Mouse (Mus musculus): ENCODE measurements around the gene Urm1. TPM values are rescaled to one million over a fixed set of nuclear protein-coding genes. Genes with fewer than 3 reads are reported as not detected.
A peak's percentile ranks its signal among the peaks of the same experiment; 100 is the strongest.

The Urm1 gene
- total RNA-seq, 2 experiments from 2014 or later: 36.7 to 36.8 TPM

DNA sequence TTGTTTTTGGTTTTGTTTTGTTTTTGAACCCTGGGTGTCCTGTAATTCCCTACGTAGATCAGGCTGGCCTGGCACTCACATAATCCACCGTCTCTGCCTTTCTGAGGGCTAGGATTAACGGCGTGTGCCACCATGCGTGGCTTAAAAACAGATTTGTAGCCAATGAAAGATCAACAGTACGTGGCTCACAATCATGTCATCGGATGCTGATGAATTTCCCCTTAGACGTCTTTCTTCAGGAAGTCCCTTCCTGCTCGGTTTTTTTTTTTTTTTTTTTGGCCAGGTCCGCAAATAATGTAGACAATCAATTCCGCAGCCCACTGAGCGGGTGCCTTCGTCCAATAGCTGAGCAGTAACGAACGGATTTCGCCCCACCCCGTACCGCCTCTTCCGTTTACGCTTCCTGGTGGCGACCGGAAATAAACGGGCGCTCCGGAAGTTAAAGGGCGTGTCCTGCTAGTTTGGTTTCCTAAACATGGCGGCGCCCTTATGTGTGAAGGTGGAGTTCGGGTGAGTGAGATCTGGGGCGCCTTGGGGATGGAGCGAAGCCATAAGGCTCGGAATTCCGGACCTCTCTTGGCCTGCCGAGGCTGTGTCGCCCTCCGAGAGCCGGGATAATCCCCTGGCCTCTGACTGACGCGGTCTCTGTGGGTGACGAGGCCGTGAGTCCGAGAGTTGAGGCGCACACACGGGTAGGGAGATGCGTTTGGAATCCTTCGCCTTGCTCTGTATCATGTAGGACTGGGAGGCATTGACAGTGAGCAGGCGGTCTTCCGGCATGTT lies 7.2 kb downstream of the Urm1 start:
- DNase-seq: peak; percentile 96

DNA sequence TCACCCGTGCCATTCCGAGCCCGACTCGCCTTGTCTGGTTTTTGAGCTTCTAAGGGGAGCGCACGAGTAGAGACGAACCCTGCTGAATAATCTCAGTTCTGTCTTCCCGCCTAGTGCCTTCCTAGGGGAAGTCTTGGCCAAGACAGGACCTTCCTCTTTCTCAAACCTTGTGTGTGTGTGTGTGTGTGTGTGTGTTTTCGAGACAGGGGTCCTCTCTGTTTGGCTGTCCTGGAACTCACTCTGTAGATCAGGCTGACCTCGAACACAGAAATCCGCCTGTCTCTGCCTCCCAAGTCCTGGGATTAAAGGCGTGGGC lies 7.8 kb downstream of the Urm1 start:
- no peak for DNase-seq

DNA sequence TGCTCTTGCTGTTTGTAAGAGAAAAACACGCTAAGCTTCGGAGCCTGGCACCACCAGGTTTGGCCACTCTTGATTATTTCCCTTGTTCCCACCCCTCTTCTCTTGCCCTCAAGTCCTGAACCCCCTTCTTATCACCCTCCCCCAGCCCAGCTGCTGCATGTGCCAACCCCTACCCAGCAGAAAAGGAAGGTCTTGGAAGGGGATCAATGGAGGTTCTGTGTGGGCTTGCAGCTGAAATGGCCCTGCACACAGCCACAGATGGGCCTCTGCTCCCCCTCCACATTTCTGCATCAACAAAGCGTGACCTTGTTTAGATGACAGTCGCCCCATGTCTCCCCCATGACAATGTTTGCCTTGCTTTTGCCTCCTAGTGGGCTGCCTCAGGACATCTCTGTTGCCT lies 11.2 kb downstream of the Urm1 start:
- DNase-seq: no peak

DNA sequence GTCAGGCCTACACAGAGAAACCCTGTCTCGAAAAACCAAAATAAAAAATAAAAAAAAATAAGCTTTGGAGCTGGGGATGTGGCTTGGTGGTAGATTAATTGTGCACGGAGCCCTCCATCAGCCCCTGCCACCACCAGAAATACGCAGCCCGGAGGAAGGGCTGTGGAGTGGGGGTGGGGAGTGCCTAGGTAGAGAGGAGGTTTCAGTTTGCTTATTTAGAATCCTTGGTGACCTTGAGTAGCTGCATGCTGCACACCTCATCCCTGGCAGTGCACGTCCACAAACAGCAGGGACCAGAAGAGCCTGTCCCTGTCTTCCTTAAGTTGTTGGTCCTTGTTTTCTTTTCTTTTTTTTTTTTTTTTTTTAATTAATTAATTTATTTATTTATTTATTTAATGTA lies 13.9 kb downstream of the Urm1 start:
- no peak for DNase-seq

DNA sequence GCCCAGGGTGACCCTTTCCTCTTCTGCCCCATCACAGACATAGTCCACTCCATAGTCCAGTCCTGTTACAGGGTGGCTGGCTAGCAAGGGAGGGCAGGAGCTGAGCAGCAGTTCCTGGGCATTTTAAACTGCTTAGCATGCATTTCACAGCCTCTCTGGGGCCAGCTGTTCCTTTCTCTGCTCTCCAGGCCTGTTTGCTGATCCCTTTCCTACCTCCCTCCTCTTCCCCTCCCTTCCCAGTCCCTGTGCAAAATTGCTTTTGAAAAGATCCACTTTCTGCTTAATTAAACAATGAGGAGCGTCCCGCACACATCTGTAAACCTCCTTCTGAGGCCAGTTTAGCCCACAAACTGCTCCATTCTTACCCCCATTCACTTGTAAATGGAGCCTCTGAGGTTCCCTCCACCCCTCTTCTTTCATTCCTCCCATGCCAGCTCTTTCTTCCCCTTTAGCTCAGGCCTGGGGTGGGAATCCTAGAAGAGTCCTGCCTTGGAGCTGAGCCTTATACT lies 15.6 kb downstream of the Urm1 start:
- no peak for DNase-seq

DNA sequence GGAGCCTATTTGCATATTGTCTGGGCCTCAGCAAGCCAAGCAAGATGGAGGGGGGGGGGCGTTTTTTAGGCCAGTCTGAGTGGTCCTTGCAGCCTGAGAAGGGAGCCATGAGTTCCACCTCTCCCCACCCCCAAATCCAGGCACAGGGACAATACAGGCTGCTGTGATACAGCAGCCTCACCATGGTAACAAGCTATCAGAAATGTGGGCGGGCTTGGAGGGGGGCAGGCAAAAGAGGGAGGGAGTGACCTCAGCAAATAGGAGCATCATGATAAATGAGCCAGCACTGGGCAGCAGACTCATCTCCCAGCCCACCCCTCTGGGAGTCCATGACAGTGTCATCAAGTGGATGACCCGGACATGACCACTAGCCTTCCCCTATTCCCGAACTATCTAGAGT lies 19.6 kb downstream of the Urm1 start:
- no peak for DNase-seq

DNA sequence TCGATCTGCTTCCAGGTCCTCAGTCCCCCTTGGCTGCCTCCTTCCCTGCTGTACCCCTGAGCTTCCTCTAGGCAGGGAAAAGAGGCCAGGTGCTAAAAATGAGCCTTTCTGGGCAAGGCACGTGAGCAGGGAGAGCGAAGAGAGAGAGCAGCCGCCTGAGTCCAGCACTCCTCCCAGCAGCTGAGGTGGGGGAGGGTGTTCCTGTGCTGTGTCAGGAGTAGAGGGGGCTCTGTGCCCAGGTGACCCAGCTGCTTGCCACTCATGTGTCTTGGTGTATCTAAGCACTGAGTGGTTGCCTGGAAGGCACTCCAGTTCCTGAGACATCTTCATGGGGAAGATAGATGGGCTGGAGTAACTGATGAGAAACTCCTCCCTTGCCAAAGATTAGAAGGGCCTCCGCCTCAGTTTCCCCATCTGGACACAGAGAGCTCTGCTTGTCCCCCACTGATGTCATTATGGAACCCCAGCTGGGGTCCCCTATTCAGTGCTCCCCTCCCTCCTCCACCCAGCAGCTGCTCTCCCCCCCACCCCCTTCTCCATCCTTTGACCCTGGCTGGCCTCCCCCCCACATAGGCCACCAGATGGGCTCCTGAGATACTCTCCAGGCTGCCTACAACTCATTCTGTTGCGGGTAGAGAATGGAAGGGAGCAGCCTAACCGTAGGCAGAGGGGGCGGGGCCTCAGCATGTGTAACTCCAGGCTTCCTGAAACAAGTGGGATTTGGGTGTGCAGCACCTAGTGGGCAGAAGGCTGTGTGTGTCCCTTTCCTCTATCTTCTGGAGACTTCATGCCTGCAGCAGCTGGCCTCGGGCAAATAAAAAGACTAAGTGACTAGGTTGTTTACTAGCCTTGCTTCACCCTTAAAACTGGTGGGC lies 23.6 kb downstream of the Urm1 start:
- no peak for DNase-seq

DNA sequence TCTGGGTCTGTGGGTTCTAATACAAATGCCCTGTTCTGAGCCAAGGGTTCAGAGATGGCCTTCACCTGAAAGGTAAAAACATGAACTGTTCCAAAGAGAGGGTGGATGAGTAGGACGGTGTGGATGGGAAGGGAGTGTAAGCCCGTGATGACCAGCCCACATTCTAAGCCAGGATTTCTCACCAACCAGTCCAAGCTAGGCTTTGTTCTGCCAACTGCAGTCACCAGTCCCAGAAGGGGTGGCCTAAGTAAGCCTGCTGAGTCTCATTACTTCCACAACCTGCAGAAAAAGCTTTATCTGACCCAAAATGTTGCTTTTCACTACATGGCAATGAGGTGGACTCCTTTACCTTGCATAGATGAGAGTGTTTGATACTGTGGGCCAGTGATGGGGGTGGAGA lies 24.2 kb downstream of the Urm1 start:
- DNase-seq: no peak

DNA sequence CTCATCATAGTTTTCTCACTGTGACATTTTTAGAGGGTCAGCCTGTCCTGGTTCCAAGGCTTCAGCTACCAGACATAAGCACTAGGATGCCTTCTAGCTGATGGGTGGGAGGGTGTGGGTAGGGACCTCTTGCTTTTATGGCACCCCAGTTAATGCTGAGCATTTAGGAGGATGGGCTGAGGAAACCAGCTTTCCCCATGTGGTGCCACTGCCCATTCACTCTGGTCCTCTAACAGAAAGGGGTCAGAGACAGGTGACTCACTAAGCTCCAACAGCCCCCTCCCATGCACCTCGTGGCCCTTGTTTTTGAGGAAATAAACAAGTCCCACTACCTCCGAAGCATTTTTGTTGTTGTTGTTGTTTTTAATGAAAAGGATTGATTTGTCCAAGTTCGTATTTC lies 24.8 kb downstream of the Urm1 start:
- no peak for DNase-seq

DNA sequence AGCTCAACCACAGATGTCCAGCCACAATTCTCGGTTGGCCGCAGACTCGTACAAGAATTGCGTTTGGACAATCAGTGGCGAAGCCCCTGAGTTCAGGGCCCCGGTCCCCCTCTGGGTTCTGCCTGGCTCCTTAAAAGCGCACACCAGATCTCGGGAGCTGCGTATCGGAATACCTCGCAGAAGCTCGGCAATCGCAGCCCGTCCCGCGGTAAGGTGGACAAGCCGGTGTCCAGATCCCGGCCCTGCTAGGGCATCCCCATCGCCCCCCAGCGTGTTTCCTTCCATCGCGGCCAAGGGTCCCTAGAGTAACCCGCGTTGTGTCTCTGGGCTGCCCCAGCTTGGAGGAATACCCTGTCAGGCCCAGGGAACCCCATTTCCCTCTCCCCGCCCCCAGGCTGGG lies 25.8 kb downstream of the Urm1 start:
- no peak for DNase-seq

DNA sequence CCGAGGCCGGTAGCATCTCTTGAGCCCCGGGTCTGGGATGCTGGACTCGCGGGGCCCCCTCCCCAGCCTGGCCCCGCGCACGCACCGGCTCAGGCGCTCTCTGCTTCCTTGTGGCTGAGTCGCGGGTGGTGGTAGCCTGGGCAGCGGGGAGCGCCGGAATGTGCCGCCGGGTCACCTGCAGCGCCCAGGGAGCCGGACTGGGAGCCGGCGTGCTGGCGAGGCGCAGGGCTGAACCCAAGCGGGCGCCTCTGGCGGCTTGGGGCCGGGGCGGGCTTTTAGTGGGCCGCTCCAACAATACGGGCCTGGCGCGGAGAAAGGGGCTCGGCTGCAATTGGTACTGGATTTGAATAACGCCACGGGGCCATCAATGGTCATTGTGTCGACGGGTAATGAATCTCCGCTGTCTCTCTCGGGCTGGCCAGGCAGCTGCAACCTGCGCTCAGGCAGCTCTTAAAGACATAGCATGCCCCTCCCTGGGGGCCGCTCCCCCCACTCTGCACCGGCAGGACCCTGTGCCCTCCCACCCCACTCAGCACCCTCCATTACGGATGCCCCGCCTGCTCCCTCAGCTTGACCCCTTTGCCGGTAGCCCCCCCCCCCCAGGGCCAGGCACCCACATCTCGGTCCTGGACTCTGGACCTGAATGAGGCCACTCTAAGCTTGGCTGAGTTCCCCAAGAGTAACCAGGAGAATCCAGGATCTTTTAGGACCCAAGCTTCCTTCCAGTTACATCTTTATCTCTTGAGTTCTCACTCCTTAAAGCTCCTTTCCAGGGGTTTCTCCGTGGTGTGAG lies 26.4 kb downstream of the Urm1 start:
- DNase-seq: no peak

DNA sequence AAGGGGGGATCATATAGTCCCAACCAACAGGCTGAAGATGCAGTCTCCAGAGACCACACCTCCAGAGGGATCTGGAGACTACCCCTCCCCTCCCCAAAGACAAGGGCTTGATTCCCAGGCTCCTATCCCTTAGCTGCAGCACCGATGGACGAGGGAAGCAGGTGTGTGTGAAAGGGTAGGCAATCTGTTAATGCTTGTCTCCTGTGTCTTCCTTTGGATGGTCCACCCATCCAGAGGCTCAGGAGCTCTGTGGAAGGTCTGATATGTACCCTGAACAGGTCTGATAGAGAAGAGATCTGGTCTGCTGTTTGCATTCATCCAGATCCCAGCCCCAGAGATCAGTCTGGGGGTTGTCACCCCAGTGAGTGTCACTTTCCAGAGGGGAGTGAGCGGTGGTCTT lies 27.0 kb downstream of the Urm1 start:
- no peak for DNase-seq

DNA sequence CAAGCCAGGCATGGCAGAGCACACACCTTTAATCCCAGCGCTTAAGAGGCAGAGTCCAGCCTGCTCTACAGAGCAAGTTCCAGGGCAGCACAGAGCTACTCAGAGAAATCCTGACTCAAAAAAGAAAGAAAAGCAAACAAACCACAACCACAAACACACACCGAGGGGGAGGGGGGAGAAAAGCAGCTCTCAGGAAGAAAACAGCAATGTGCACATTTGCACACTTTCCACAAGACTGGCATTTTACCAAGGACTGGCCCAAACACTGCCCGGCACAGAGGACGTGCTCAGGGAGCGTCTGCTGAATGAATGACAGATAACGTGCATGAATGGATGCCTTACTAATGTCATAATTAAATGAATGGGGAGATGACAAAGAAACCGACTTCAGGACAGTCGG lies 29.2 kb downstream of the Urm1 start:
- no peak for DNase-seq

DNA sequence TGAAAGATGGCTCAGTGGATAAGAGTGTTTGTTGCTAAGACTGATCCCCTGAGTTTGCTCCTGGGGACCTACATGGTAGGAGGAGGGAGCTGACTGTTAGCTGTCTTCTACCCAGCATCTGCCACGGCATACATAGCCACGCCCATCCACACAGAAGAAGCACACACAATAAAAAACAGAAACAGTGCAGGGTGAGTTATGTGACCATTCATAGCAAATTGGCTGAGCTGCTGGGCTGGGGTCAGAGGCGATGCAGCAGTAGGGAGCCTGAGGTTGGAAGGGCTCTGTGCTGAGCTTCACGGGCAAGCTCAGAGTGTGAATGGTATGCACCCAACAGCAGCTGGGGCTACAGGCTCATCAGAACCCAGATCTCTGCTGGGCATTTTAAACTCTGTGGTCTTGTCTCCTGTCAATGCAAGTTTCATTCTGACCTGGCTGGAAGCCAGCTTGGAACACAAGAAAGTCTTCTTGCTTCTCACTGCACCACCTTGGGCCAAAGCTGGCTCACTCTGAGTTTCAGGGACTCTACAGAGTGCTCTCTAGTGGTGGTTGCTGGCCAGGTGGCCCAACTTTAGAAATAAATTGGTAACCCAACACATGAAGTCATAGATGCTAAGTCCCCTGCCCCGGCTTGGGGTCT lies 30.1 kb downstream of the Urm1 start:
- no peak for DNase-seq

DNA sequence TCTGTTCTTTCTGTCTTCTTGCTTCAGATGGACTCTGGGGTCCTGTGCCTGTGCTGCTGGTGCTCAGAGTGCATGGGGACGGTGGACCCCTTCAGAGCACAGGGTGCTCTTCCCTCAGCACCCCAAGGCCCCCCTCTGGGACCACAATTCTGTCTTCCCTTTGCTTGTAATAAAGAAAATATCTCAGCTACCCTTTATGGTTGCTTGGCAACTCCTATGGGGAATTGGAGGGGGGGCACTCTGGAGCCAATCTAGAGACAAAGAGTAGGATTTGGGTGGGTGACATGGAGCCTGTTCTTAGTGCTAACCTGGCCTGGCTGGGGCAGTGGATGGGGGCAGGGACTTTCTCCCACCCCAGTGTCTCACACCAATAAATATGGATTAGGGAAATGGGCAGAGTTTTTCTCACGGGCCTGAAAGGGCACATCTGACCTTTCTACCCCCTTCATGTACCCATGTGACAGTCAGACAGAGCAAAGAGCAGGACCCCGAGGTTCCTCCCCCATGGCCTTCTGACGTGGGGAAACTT lies 33.1 kb downstream of the Urm1 start:
- no peak for DNase-seq

DNA sequence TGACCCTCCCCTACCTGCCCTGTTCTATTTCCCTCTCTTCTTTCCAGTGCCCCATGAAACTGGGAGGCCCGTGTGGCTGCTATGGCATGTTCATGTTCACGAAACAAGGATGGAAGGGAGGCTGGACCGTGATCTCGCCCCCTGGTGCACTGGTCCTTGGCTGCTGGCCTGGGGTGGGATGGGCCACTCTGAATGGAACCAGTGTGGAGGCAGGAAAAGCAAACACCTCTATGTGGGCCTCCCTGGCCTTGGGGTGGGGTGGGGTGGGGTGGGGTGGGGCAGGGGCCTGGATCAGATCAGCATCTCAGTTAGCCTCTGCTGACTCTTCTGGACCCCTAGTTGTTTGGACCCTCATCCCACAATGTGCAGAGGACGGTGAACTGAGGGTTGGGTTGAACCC lies 33.9 kb downstream of the Urm1 start:
- DNase-seq: no peak

DNA sequence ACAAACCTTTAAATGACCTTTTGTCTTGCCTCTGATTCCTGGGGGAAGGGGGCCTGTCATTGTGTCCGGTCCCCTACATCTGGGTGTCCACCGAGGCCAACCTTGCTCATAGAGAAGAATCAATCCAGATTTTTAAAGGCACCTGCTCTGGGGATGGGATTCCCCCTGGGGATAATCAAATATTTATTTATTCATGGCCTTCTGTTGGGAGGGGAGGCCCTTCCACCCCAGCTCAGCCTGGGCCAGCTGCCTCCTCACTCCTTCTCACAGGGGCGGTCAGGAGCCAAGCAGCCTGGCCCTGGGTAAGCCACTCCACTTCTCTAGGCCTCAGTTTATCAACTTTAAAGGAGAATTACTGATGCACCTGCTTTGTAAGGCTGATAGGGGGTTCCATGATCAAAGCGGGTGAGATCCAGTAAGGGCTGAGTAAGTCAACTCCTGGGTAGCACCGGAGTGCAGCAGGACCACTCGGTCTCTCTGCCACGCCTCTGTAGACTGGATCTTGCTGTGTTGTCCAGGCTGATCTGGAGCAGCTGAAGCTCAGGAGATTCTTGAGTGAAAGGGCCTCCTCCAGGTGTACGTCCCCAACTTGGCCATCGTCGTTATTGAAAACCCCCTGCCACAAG lies 35.8 kb downstream of the Urm1 start:
- DNase-seq: no peak

DNA sequence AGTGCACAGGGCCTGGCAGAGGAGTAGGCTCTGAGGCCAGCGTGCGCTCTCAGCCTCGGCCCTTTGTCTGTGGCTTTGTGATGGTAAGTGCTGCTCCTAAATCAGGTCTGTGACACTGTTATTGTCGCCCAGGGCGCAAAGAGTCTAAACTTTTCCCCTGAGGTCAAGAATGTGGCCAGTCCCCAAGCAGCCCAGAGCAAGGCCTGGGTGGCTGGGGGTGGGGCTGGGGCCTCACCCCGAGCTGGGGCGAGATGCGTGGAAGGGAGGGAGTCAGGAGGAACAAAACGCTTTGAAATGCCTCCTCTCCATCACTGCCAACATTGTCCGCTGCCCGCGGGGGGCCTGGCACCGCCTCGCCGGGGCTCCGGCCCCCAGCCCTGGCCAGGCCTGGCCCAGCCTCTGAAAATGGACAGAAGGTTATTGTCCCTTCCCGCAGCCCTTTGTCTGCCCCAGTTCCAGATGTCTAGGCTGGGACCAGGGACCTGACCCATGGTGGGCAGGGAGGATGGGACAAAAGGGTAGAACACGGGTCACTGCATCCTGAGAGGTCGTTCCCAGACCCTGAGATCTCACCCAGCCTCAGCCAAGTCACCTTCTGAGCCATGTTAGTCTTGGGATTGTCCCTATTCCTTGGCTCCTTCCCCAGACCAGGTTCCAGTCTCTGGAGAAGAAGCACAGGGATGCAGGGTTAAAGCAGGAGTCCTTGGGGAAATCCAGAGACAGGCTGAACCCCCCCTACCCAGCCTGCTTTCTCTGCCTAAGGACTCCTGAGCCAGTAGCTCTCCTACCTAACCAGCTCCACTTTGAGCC lies 36.8 kb downstream of the Urm1 start:
- no peak for DNase-seq

DNA sequence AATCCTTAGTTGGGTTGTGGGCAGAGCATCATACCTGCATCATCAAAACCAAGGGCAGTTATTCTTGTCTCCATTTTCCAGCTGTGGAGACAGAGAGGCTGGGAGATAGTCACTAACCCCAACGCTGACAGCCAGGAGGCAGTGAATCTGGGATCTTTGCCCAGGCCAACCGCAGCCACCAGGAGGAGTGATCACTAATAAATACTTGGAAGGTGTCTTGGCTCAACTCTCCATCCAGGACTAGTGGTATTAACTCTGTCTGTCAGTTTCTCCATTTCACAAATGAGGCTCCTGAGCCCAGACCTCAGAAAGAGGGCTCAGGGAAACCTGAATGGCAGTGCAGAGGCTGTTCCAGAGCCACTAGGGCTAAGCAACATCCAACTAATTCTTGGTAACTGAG lies 37.5 kb downstream of the Urm1 start:
- peak in 1 of 2 experiments; percentile 20 for DNase-seq

DNA sequence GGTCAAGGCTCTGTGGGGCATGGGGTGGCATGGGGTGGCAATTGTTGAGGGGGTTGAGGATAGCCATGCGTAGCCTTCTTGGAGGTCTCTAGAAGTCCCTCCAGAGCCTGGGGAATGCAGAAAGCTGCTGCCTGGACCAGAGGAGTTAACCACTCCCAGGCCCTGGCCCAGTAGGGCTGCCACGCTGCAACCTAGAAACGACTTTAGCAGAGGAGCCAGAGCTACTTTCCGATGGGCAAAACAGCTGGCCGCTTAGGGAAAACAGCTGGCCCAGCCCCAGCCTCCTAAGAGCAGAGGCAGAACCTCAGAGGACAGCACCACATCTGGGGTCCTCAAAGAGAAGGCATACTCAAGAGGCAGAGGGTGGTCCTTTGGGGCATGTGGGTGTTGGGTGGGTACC lies 38.1 kb downstream of the Urm1 start:
- DNase-seq: no peak
